Comparison of ENCODE assay signal across 7 mouse cellular contexts in the genomic region with DNA sequence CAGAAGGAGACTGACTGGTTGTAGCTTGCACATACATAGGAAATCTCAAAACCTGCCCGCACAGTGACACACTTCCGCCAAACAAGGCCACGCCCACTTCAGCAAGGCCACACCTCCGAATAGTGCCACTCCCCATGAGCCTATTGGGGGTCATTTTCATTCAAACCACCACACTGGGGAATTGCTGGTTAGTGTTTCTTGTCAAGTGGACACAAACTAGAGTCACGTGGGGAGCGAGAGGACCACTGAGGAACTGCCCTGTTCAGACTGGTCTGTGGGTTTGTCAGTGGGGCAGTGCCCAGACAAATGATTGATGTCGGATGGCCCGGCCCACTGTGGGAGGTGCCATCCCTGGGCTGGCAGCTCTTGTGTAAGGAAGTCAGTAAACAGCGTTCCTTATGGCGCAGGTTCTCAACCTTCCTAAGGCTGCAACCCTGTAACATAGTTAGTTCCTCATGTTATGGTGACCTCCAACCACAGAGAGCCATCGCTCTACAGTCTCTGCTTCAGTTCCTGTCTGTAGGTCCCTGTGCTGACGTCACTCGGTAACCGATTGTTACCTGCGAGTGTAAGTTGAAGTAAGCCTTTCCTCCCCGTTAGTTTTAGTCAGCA. TPM values are rescaled to one million over a fixed set of nuclear protein-coding genes. Genes with fewer than 3 reads are reported as not detected.
A peak's percentile ranks its signal among the peaks of the same experiment; 100 is the strongest.
DNase-seq lines count a peak whose midpoint lies in the region; ATAC-seq and TF ChIP-seq lines count a peak whose summit lies in the region.

No protein-coding gene starts in this region.

- H3K27me3 ChIP-seq in ES-Bruce4 (ENCODE audit: control insufficient read depth, insufficient read depth, low read length, poor library complexity, severe bottlenecking) = no peaks in the 10 kb centered on the region
- H3K27me3 ChIP-seq in forebrain, embryonic 16.5 days (replicated peaks; ENCODE audit: control insufficient read depth, insufficient read depth, low read length) = no peaks in the 10 kb centered on the region
- H3K27me3 ChIP-seq in liver, embryonic 12.5 days (replicated peaks) = 0 out of 2 replicates have a peak, but pooled peaks cover 4% of the 10 kb centered on the region
- no peaks in the 10 kb centered on the region for H3K27me3 ChIP-seq in myocyte (ENCODE audit: control insufficient read depth, insufficient read depth, insufficient read length)

- 36% methylated on average over 16 of the region's 16 CpGs for WGBS in forebrain, embryonic 16.5 days
- 21% methylated on average over 16 of the region's 16 CpGs for WGBS in liver, embryonic 12.5 days (ENCODE audit: insufficient replicate concordance)

- ATAC-seq in forebrain, embryonic 16.5 days = peak; percentile 16; the same call in 1 of the 2 replicates
- ATAC-seq in liver, embryonic 12.5 days = peak; percentile 79

- peaks cover 17% of the 10 kb centered on the region for H3K36me3 ChIP-seq in ES-Bruce4 (ENCODE audit: control insufficient read depth, insufficient read depth, low read length, poor library complexity, severe bottlenecking)
- H3K36me3 ChIP-seq in forebrain, embryonic 16.5 days (ENCODE audit: control insufficient read depth, insufficient read depth) = peaks cover 19% of the 10 kb centered on the region
- H3K36me3 ChIP-seq in liver, embryonic 12.5 days = peaks cover 36% of the 10 kb centered on the region
- peaks cover 19% of the 10 kb centered on the region for H3K36me3 ChIP-seq in myocyte (ENCODE audit: control insufficient read depth, insufficient read depth)

- no peak overlapping the region for H3ac ChIP-seq in myocyte (ENCODE audit: control insufficient read depth, insufficient read length)

- DNase-seq in A20 (ENCODE audit: low read depth, low spot score) = peak; percentile 73
- DNase-seq in gastrocnemius, adult 18-20 months (ENCODE audit: low spot score) = no peak
- DNase-seq in adrenal gland, adult 2 months = no peak

- H3K79me2 ChIP-seq in myocyte (ENCODE audit: control insufficient read depth, insufficient read depth) = no peaks in the 10 kb centered on the region

- no peak for TF ChIP-seq CTCF in ES-Bruce4 (IDR thresholded peaks at IDR 0.05; ENCODE audit: low read depth, low read length)

- H3K9ac ChIP-seq in ES-Bruce4 (ENCODE audit: low read depth, poor library complexity, severe bottlenecking) = no peak overlapping the region
- H3K9ac ChIP-seq in forebrain, embryonic 16.5 days (replicated peaks; ENCODE audit: low read depth, low read length) = 0 out of 2 replicates have a peak overlapping the region, but pooled peaks have one; percentile 18
- peak overlapping the region; percentile 9; the same call in 1 of the 2 replicates for H3K9ac ChIP-seq in liver, embryonic 12.5 days

- H3K4me3 ChIP-seq in ES-Bruce4 (ENCODE audit: low read depth, low read length) (peak overlapping the region; percentile 10), myocyte (no peak overlapping the region)
- no peak overlapping the region for H3K4me3 ChIP-seq in forebrain, embryonic 16.5 days (replicated peaks; ENCODE audit: low read length)
- peak overlapping the region; percentile 45 for H3K4me3 ChIP-seq in liver, embryonic 12.5 days

- no peak for TF ChIP-seq EP300 in ES-Bruce4 (IDR thresholded peaks at IDR 0.05; ENCODE audit: insufficient read depth, low read depth, low read length)

- TF ChIP-seq POLR2A in ES-Bruce4 (IDR thresholded peaks at IDR 0.05; ENCODE audit: insufficient read depth, low read length) = no peak
- no peak for TF ChIP-seq POLR2A in myocyte (IDR thresholded peaks at IDR 0.05; ENCODE audit: insufficient read length, low read depth)

- H3K4me1 ChIP-seq in ES-Bruce4 (ENCODE audit: control insufficient read depth, insufficient read depth, low read length) = no peaks in the 10 kb centered on the region
- H3K4me1 ChIP-seq in forebrain, embryonic 16.5 days (replicated peaks; ENCODE audit: control insufficient read depth, insufficient read depth, low read length) = peaks cover 16% of the 10 kb centered on the region
- peaks cover 24% of the 10 kb centered on the region for H3K4me1 ChIP-seq in liver, embryonic 12.5 days

- H3K27ac ChIP-seq in ES-Bruce4 (ENCODE audit: insufficient read depth, low read length) = no peak overlapping the region
- H3K27ac ChIP-seq in forebrain, embryonic 16.5 days (ENCODE audit: low read length) = peak overlapping the region; percentile 49
- H3K27ac ChIP-seq in liver, embryonic 12.5 days = no peak overlapping the region; the same call in 1 of the 2 replicates

- H3K9me3 ChIP-seq in ES-Bruce4 (replicated peaks; ENCODE audit: control insufficient read depth, insufficient read depth, low read length, poor library complexity, severe bottlenecking) = no peaks in the 10 kb centered on the region
- H3K9me3 ChIP-seq in forebrain, embryonic 16.5 days (ENCODE audit: control insufficient read depth, low read length) = no peaks in the 10 kb centered on the region
- H3K9me3 ChIP-seq in liver, embryonic 12.5 days (replicated peaks) = no peaks in the 10 kb centered on the region

- peak overlapping the region; percentile 35 for H3K4me2 ChIP-seq in forebrain, embryonic 16.5 days (ENCODE audit: low read length)
- H3K4me2 ChIP-seq in liver, embryonic 12.5 days = peak overlapping the region; percentile 63
- no peak overlapping the region for H3K4me2 ChIP-seq in myocyte (ENCODE audit: low read depth)

TF ChIP-seq in myocyte, 11 proteins besides CTCF, POLR2A, EP300 and RAD21:
- TF ChIP-seq E2F4 (IDR thresholded peaks at IDR 0.05; ENCODE audit: insufficient read depth) (no peak), POLR2AphosphoS2 (IDR thresholded peaks at IDR 0.05; ENCODE audit: insufficient read length, low read depth) (peak; percentile 11), CEBPB (IDR thresholded peaks at IDR 0.05; ENCODE audit: insufficient read depth, poor library complexity, severe bottlenecking) (no peak)

RNA-seq across cellular contexts. Expression of a gene that starts 33.5 kb away (rescaled TPM):
- polyA plus RNA-seq in ES-Bruce4 (2011; ENCODE audit: insufficient read depth, insufficient read length, low read depth, missing spikeins) (12.7 and 13.9 TPM in 2 replicates), myocyte (2012; fragmentation: generic; extraction: Trizol) (0.43 TPM)
- polyA plus RNA-seq in forebrain, embryonic 16.5 days (2015; fragmentation: Nextera tagmentation; extraction: Ambion mirVana) = 0.37 TPM in 2 replicates
- 0.19 and 0.39 TPM in 2 replicates for polyA plus RNA-seq in liver, embryonic 12.5 days (2016; fragmentation: Nextera tagmentation; extraction: Ambion mirVana)
- 1 to 10 TPM in 1 of 2 experiments, under 1 TPM in 1; 0.90 to 1.1 TPM for total RNA-seq in gastrocnemius, adult 18-20 months (2021)
- total RNA-seq in adrenal gland, adult 2 months (2021) = 1 to 10 TPM in 1 of 2 experiments, under 1 TPM in 1; 0.97 to 3.0 TPM
- polyA plus RNA-seq in adrenal gland, adult 2 months (2012; rRNA removed) = 0.07 and 0.13 TPM in 2 replicates

Comparison
In these comparisons a context has a peak if more than half of its experiments do, and no peak if none do; other contexts are left out.
1. H3K4me3 ChIP-seq: peak in ES-Bruce4 (single experiment) and liver, embryonic 12.5 days (single experiment); none in forebrain, embryonic 16.5 days (single experiment) and myocyte (single experiment).